Mouse (Mus musculus) kidney, postnatal 0 days (tissue): ENCODE results near the gene Aco2. TPM values are rescaled to one million over a fixed set of nuclear protein-coding genes. Genes with fewer than 3 reads are reported as not detected.

Experiments used
- ATAC-seq: fragments of 200-750 bp; cut with Nextera tagmentation; replicated peaks from 2 replicates; pipeline ENCODE4 v1.8.0; 2017; ENCODE audit warnings: low read depth, moderate number of reproducible peaks, moderate TSS enrichment, moderate library complexity; ENCODE audit not compliant: low FRiP score
- DNase-seq: peaks from one replicate; pipeline ENCODE4 v3.0.0-alpha.2; 2016; ENCODE audit warnings: low spot score
- H3K27ac ChIP-seq: fragments of 300-500 bp; sonication (generic); 2 replicates; pipeline ENCODE4 v1.5.1; 2014; ENCODE audit warnings: mild to moderate bottlenecking
- H3K27me3 ChIP-seq: fragments of 300-500 bp; sonication (generic); 2 replicates; pipeline ENCODE4 v1.6.1; 2014; ENCODE audit warnings: low read length, mixed read lengths; ENCODE audit not compliant: insufficient read depth
- H3K36me3 ChIP-seq: fragments of 300-500 bp; sonication (generic); 2 replicates; pipeline ENCODE4 v1.6.1; 2014; ENCODE audit warnings: low read length, mixed read lengths; ENCODE audit not compliant: insufficient read depth
- H3K4me1 ChIP-seq: fragments of 300-500 bp; sonication (generic); replicated peaks from 2 replicates; pipeline ENCODE4 v1.6.1; 2014; ENCODE audit warnings: antibody characterized with exemption, low read length, mixed read lengths; ENCODE audit not compliant: insufficient read depth
- H3K4me2 ChIP-seq: fragments of 300-500 bp; sonication (generic); 2 replicates; pipeline ENCODE4 v1.6.1; 2014; ENCODE audit warnings: mild to moderate bottlenecking, low read length, moderate library complexity, mixed read lengths
- H3K4me3 ChIP-seq: fragments of 300-500 bp; sonication (generic); replicated peaks from 2 replicates; pipeline ENCODE4 v1.5.1; 2014; ENCODE audit warnings: low read depth, low read length
- H3K9ac ChIP-seq: fragments of 300-500 bp; sonication (generic); 2 replicates; pipeline ENCODE4 v1.6.1; 2014; ENCODE audit warnings: low read depth, low read length
- H3K9me3 ChIP-seq: fragments of 300-500 bp; sonication (generic); replicated peaks from 2 replicates; pipeline ENCODE4 v1.6.1; 2016; ENCODE audit warnings: low read length, inconsistent platforms, mixed read lengths
- CTCF ChIP-seq: IDR thresholded peaks from 2 replicates; pipeline ENCODE4 v1.5.1; 2016; ENCODE audit warnings: antibody characterized with exemption, low read depth, mild to moderate bottlenecking, moderate library complexity
- WGBS: fragments of 180-500 bp; shearing (Covaris S2); extraction: QIAGEN DNeasy Blood & Tissue Kit; methylation state at CpG from one replicate; pipeline ENCODE4 v1.1.7; 2014; 5-methylcytosine and 5-hydroxymethylcytosine counted together
- polyA plus RNA-seq: library from polyadenylated mRNA; unstranded; fragments of >200 nt; fragmentation: Nextera tagmentation; extraction: Ambion mirVana; gene quantifications from 2 replicates; pipeline ENCODE4 v1.2.1, GENCODE M21; 2015

Aco2 gene
- polyA plus RNA-seq, 1 experiment from 2014 or later, result 263 TPM

DNA sequence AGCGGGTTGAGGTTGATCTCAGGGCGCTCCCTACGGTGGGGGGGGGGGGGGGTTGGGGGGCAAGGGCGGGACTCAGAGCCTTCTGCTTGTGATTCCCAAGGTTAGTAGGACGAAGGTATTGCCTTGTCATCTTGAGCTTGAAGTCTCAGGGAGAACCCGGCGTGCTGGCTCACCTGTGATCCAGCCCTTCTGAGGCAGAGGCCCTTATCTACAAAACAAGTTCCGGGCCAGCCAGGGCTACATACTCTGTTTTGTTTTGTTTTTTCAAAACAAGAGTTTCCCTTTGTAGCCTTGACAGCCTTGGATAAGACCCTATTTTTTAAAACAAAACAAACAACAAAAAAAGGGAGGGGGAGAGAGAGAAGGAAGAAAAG is 89.0 kb downstream of the Aco2 start:
- Histone ChIP-seq H3K27me3 (no peaks in the 10 kb centered on the region), H3K4me2 (peak overlapping the region; percentile 79), H3K27ac (0 out of 2 replicates have a peak overlapping the region, but pooled peaks have one; percentile 8), H3K9ac (no peak overlapping the region), H3K36me3 (no peaks in the 10 kb centered on the region), H3K9me3 (no peaks in the 10 kb centered on the region), H3K4me1 (no peaks in the 10 kb centered on the region; the same call in 1 of the 2 replicates), H3K4me3 (peak overlapping the region; percentile 64)
- no peak for ATAC-seq
- no peak for DNase-seq
- under 1% methylated on average over 8 of the region's 8 CpGs for WGBS
- no peak for TF ChIP-seq CTCF

DNA sequence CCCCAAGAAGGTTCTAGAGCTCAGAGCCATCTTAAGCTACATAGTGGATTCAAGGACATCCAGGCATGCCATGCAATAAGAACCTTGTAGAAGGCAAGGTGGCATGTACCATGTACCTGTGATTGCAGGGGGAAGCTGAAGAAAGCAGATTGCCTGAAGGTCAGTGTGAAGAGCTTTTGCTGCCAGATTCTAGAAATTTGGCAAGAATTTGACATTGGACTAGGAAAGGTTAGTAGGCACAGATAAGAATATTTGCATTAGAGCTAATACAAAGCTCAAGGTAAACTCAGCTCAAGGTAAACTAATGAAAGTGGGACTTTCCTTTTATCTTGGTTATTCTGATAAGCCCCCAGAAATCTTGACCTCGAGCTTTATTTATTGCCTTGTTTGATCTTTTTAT is 92.2 kb downstream of the Aco2 start:
- Histone ChIP-seq H3K4me1 (no peaks in the 10 kb centered on the region; the same call in 1 of the 2 replicates), H3K36me3 (no peaks in the 10 kb centered on the region), H3K4me3 (no peak overlapping the region), H3K27me3 (no peaks in the 10 kb centered on the region), H3K9ac (no peak overlapping the region), H3K4me2 (no peak overlapping the region), H3K9me3 (no peaks in the 10 kb centered on the region), H3K27ac (no peak overlapping the region)
- DNase-seq, result no peak
- no peak for ATAC-seq
- TF ChIP-seq CTCF, result no peak
- WGBS, result 24% methylated on average over 1 of the region's 1 CpGs

Other genes starting within 250 kb of the Aco2 start
- gene L3mbtl2, start 208.4 kb upstream of the Aco2 start, polyA plus RNA-seq, result 13.5 and 16.5 TPM in 2 replicates
- gene Chadl, start 175.0 kb upstream of the Aco2 start, polyA plus RNA-seq, result 5.3 and 6.4 TPM in 2 replicates
- 26.5 TPM in 2 replicates for gene Zc3h7b, start 127.3 kb upstream of the Aco2 start, polyA plus RNA-seq
- gene Rangap1, start 126.8 kb upstream of the Aco2 start, polyA plus RNA-seq, result 33.9 and 39.7 TPM in 2 replicates
- 17.9 and 19.9 TPM in 2 replicates for gene Tef, start 69.9 kb upstream of the Aco2 start, polyA plus RNA-seq
- gene Tob2, start 13.5 kb upstream of the Aco2 start, polyA plus RNA-seq, result 22.5 and 27.7 TPM in 2 replicates
- gene Phf5a, start 398 bp upstream of the Aco2 start, polyA plus RNA-seq, result 103 and 110 TPM in 2 replicates
- 122 and 129 TPM in 2 replicates for gene Polr3h, start 53.9 kb downstream of the Aco2 start, polyA plus RNA-seq
- gene Csdc2, start 64.5 kb downstream of the Aco2 start, polyA plus RNA-seq, result 20.4 and 23.1 TPM in 2 replicates
- 27.1 and 27.8 TPM in 2 replicates for gene Pmm1, start 88.6 kb downstream of the Aco2 start, polyA plus RNA-seq
- not detected in 2 replicates for gene 1700029P11Rik, start 108.2 kb downstream of the Aco2 start, polyA plus RNA-seq
- 45.2 and 53.6 TPM in 2 replicates for gene Xrcc6, start 115.5 kb downstream of the Aco2 start, polyA plus RNA-seq
- 21.1 and 23.3 TPM in 2 replicates for gene Desi1, start 161.6 kb downstream of the Aco2 start, polyA plus RNA-seq
- 215 and 225 TPM in 2 replicates for gene Snu13, start 175.3 kb downstream of the Aco2 start, polyA plus RNA-seq
- gene 4930407I10Rik, start 186.8 kb downstream of the Aco2 start, polyA plus RNA-seq, result not detected in 2 replicates
- gene Mei1, start 197.7 kb downstream of the Aco2 start, polyA plus RNA-seq, result 0.09 TPM in 1 of 2 replicates, not detected in the other